Mouse (Mus musculus) kidney, embryonic 14.5 days (tissue): ENCODE data around the gene Rdh19. TPM values are rescaled to one million over a fixed set of nuclear protein-coding genes. Genes with fewer than 3 reads are reported as not detected.
A peak's percentile ranks its signal among the peaks of the same experiment; 100 is the strongest.
"Not testable (repeated sequence)": the region's sequence is repeated elsewhere in the genome, so short reads cannot be mapped to it uniquely, and the experiment has no call there.

Experiments
- ATAC-seq: fragments of 200-750 bp; cut with Nextera tagmentation; 2 replicates; pipeline ENCODE4 v1.8.0; 2017; ENCODE audit warnings: moderate number of reproducible peaks, mild to moderate bottlenecking, moderate TSS enrichment, moderate library complexity; ENCODE audit not compliant: low FRiP score, low TSS enrichment
- H3K27ac ChIP-seq: fragments of 300-500 bp; sonication (generic); 2 replicates; pipeline ENCODE4 v1.5.1; 2014; ENCODE audit warnings: low read depth, mild to moderate bottlenecking, low read length, moderate library complexity, mixed read lengths
- H3K27me3 ChIP-seq: fragments of 300-500 bp; sonication (generic); 2 replicates; pipeline ENCODE4 v1.6.1; 2014; ENCODE audit warnings: mild to moderate bottlenecking, low read length; ENCODE audit not compliant: control insufficient read depth, insufficient read depth
- H3K36me3 ChIP-seq: fragments of 300-500 bp; sonication (generic); 2 replicates; pipeline ENCODE4 v1.6.1; 2014; ENCODE audit warnings: low read length, mixed read lengths; ENCODE audit not compliant: control insufficient read depth, insufficient read depth
- H3K4me1 ChIP-seq: fragments of 300-500 bp; sonication (generic); 2 replicates; pipeline ENCODE4 v1.6.1; 2014; ENCODE audit warnings: low read length, mixed read lengths; ENCODE audit not compliant: control insufficient read depth, insufficient read depth
- H3K4me2 ChIP-seq: fragments of 300-500 bp; sonication (generic); replicated peaks from 2 replicates; pipeline ENCODE4 v1.6.1; 2014; ENCODE audit warnings: low read depth, mild to moderate bottlenecking, low read length
- H3K4me3 ChIP-seq: fragments of 300-500 bp; sonication (generic); 2 replicates; pipeline ENCODE4 v1.5.1; 2014; ENCODE audit warnings: mild to moderate bottlenecking, low read length
- H3K9ac ChIP-seq: fragments of 300-500 bp; sonication (generic); 2 replicates; pipeline ENCODE4 v1.6.1; 2014; ENCODE audit warnings: low read depth, mild to moderate bottlenecking, low read length, moderate library complexity
- H3K9me3 ChIP-seq: fragments of 300-500 bp; sonication (generic); 2 replicates; pipeline ENCODE4 v1.6.1; 2016; ENCODE audit warnings: low read length; ENCODE audit not compliant: control insufficient read depth
- WGBS: fragments of 180-500 bp; shearing (Covaris S2); extraction: QIAGEN DNeasy Blood & Tissue Kit; methylation state at CpG from one replicate; pipeline ENCODE4 v1.1.7; 2014; 5-methylcytosine and 5-hydroxymethylcytosine counted together
- polyA plus RNA-seq: library from polyadenylated mRNA; unstranded; fragments of >200 nt; fragmentation: Nextera tagmentation; extraction: Ambion mirVana; gene quantifications from 2 replicates; pipeline ENCODE4 v1.2.1, GENCODE M21; 2014

The Rdh19 gene
- polyA plus RNA-seq, 1 experiment from 2014 or later = not detected

DNA sequence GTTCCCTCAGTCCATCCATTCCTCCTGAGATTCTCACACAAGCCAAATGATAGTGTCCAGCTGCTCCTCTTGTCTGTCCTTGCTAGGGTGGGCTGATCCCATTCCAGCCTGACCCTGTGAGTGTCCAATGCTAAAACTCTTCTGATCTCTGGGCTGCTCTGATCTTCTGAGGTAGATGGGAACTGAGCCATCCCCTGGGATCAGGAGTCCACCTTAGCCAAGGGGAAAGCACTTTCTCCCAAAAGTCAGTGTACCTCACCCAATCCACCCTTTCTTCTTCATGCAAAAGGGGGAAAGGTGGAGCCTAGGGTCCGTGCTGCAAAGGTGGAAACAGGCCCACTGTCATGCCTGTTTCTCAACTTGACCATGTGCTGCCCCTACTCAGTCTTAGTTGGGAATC lies 41.8 kb downstream of the Rdh19 start:
- no peaks in the 10 kb centered on the region for H3K4me1 ChIP-seq
- WGBS = 75% methylated on average over 1 of the region's 1 CpGs
- H3K4me2 ChIP-seq = no peak overlapping the region

DNA sequence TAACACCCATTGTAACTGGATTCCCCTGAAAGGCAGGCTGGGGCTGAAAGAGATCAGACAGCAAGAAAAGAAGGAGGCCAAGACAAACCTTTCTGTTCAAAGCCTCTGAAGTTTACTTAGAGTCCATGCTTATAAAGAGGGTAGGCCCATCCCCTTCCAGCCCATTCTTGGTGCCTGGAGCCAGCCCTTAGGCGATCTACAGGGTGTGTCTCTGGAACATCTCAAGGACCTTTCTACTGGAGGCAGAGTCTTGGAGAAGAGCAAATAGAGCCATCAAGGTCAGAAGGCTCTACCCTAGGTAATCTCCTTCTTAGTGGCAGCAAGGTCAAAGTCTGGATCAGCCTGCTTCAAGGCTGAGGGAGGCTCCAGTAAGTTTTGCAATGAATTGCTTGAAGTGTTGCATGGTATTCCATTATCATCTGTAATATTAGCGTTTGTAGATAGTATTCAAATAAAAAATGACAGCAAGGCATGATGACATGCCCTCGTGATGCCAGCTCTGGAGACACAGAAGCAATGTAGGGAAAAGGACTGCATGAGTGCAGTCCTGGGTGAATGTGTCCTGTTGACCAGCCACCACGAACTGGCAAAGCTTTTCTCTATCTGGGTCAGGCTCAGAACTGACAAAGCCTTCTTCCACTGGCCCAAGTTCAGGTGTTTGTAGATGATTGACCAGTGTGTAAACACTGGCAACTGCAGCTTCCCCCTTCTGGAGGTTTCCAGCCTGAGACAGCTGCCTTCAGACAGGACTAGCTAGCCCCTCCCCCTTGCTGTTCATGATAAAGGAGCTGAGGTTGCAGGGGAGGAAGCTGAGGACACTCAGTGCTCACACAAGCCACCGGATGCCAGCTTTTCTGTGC lies 43.7 kb downstream of the Rdh19 start:
- not testable (repeated sequence) for H3K4me3 ChIP-seq, H3K27me3 ChIP-seq, H3K4me1 ChIP-seq, H3K9ac ChIP-seq, H3K9me3 ChIP-seq, H3K36me3 ChIP-seq, H3K27ac ChIP-seq, H3K4me2 ChIP-seq
- 63% methylated on average over 5 of the region's 5 CpGs for WGBS
- ATAC-seq = peak; percentile 68; the same call in 1 of the 2 replicates

More for the DNA sequence above, 41.8 kb downstream of the Rdh19 start:
- Histone ChIP-seq H3K9me3 (no peaks in the 10 kb centered on the region), H3K27ac (no peak overlapping the region), H3K4me3 (no peak overlapping the region), H3K9ac (no peak overlapping the region), H3K27me3 (no peaks in the 10 kb centered on the region), H3K36me3 (no peaks in the 10 kb centered on the region)
- no peak for ATAC-seq

DNA sequence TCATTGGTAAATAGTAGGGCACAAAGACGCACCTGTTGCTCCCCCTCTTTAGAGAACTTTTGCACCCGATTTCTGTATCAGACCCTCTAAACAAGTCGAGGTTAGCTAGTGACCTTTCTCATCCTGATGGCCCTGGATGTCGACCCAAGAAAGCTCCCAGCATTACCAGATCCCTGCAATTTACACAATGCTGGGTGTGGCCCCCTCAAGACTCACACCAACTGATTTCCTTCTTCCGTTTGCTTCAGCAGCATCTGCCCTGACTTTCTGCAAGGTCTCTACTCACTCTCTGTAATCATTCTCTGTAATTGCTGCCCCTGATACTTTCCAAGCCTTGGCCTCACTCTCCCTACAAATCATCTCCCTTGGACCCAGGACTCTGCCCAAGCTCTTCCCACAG lies 47.0 kb downstream of the Rdh19 start:
- Histone ChIP-seq H3K4me2 (no peak overlapping the region), H3K4me1 (no peaks in the 10 kb centered on the region), H3K27me3 (no peaks in the 10 kb centered on the region), H3K27ac (no peak overlapping the region), H3K36me3 (no peaks in the 10 kb centered on the region), H3K9ac (no peak overlapping the region), H3K4me3 (no peak overlapping the region), H3K9me3 (no peaks in the 10 kb centered on the region)
- no peak for ATAC-seq
- 75% methylated on average over 5 of the region's 5 CpGs for WGBS

DNA sequence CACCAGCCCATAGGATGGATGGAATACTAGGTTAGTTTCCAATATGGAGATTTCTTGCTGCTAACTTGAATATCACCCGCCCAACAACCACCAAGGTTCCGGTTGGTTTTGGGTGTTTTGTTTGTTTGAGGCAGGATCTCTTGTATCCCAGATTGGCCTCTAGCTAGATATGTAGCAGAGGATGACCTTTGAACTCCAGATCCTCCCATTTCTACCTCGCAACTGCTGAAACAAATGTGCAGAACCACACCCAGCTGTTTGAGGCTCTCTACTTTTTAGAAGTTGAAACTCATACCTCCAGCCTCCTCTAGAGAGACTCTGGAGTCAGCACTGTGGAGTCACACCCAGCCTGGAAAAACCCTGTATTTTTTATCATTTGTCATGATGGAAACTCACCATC lies 47.8 kb downstream of the Rdh19 start:
- Histone ChIP-seq H3K9ac (no peak overlapping the region), H3K4me1 (no peaks in the 10 kb centered on the region), H3K9me3 (no peaks in the 10 kb centered on the region), H3K4me2 (no peak overlapping the region), H3K4me3 (no peak overlapping the region), H3K27ac (no peak overlapping the region), H3K27me3 (no peaks in the 10 kb centered on the region), H3K36me3 (no peaks in the 10 kb centered on the region)
- 78% methylated on average over 3 of the region's 3 CpGs for WGBS
- no peak for ATAC-seq

DNA sequence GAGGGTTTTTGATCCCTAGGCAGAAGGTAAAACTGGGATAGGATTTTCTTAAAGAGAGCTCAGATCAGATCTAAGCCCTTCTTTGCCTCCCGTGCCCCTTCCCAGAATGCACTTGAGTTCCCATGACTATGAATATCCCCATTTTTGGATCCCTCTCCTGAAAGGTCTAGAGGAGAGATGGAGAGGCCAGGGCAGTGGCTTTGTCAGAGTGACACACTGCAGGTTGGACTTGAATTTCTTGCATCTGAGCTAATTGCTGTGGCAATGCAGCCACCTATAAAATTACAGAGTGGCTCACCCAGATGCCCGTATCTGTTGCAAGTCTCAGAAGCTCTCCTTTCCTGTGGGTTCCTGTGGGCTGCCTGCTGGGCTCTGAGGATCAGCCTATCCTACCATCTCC lies 48.5 kb downstream of the Rdh19 start, which contains the start of gene Sdr9c7:
Sdr9c7 (plus strand) TSS at position 301 of the 400 bp plus-strand sequence.
- no peaks in the 10 kb centered on the region for H3K9me3 ChIP-seq
- H3K9ac ChIP-seq = no peak within 1 kb of the TSS
- ATAC-seq = no peak
- no peaks in the 10 kb centered on the region for H3K36me3 ChIP-seq
- no peaks in the 10 kb centered on the region for H3K27me3 ChIP-seq
- H3K4me3 ChIP-seq = no peak within 1 kb of the TSS
- no peak within 1 kb of the TSS for H3K4me2 ChIP-seq
- no peaks in the 10 kb centered on the region for H3K4me1 ChIP-seq
- no peak within 1 kb of the TSS for H3K27ac ChIP-seq
- WGBS = 81% methylated on average over 2 of the region's 2 CpGs

DNA sequence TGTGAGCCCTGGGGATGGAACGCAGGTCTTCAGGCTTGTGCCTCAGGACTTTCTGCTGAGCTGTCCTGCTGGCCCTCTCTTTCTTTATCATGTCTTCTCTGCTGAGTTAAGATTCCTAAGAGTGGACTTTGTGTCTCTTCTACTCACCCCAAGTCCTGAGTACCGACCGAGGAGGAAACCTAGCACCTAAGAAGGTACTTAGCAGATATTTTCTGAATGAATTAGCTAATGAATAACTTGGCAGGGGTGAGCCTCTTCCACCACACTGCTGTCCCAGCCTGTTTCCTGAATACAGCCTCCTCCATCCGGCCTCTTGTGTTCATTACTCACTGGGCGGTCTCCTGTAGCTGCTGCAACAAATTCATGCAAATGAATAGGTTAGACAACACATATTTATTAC lies 50.1 kb downstream of the Rdh19 start:
- no peaks in the 10 kb centered on the region for H3K9me3 ChIP-seq
- H3K27ac ChIP-seq = no peak overlapping the region
- 69% methylated on average over 5 of the region's 5 CpGs for WGBS
- H3K27me3 ChIP-seq = no peaks in the 10 kb centered on the region
- no peak overlapping the region for H3K4me3 ChIP-seq
- H3K9ac ChIP-seq = no peak overlapping the region
- no peak for ATAC-seq
- no peak overlapping the region for H3K4me2 ChIP-seq
- H3K36me3 ChIP-seq = no peaks in the 10 kb centered on the region
- no peaks in the 10 kb centered on the region for H3K4me1 ChIP-seq

DNA sequence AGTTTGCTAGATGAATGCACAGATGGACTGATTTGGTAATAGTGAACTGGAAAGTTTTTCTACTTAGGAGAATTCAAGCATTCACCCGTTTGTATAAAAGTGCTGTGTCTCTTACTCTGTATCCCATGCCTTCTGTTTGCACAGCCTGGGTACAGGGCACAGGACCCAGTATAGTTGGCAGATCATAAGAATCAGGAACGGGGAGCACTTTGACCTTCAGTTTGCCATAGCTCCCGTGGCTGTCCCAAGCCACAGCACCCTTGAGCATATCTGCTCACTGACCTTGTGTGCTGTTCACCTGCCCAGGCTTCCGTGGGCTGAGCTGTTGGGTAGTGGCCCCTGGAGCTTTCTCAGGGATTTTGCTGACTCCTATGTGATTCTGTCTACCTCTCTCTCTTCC lies 52.0 kb downstream of the Rdh19 start:
- no peak overlapping the region for H3K4me3 ChIP-seq
- no peaks in the 10 kb centered on the region for H3K36me3 ChIP-seq
- no peak for ATAC-seq
- H3K9ac ChIP-seq = no peak overlapping the region
- no peak overlapping the region for H3K27ac ChIP-seq
- H3K4me1 ChIP-seq = no peaks in the 10 kb centered on the region
- H3K4me2 ChIP-seq = no peak overlapping the region
- no peaks in the 10 kb centered on the region for H3K9me3 ChIP-seq
- 81% methylated on average over 4 of the region's 4 CpGs for WGBS
- no peaks in the 10 kb centered on the region for H3K27me3 ChIP-seq

DNA sequence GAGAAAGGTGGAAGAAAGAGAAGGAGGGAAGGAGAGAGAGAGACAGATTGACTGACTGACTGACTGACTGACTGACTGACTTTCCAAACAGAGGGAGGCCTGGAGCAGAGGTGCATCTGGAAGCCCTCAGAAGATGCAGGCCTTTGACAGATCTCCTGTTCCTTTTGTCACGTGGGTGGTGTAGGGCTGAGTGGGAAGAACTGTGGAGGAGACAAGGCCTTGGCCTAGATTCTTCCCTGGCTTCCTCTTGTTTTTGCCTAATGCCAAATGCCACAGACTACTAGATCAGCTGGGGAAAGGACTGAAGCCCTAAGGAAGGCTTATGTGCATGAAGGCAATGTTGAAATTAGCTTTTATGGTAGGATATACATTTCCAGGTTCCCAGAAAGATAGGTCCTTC lies 53.4 kb downstream of the Rdh19 start:
- no peak for ATAC-seq
- Histone ChIP-seq H3K4me2 (no peak overlapping the region), H3K27ac (no peak overlapping the region), H3K9ac (no peak overlapping the region), H3K9me3 (no peaks in the 10 kb centered on the region), H3K4me3 (no peak overlapping the region), H3K4me1 (no peaks in the 10 kb centered on the region), H3K27me3 (no peaks in the 10 kb centered on the region), H3K36me3 (no peaks in the 10 kb centered on the region)
- WGBS = 55% methylated on average over 1 of the region's 1 CpGs

DNA sequence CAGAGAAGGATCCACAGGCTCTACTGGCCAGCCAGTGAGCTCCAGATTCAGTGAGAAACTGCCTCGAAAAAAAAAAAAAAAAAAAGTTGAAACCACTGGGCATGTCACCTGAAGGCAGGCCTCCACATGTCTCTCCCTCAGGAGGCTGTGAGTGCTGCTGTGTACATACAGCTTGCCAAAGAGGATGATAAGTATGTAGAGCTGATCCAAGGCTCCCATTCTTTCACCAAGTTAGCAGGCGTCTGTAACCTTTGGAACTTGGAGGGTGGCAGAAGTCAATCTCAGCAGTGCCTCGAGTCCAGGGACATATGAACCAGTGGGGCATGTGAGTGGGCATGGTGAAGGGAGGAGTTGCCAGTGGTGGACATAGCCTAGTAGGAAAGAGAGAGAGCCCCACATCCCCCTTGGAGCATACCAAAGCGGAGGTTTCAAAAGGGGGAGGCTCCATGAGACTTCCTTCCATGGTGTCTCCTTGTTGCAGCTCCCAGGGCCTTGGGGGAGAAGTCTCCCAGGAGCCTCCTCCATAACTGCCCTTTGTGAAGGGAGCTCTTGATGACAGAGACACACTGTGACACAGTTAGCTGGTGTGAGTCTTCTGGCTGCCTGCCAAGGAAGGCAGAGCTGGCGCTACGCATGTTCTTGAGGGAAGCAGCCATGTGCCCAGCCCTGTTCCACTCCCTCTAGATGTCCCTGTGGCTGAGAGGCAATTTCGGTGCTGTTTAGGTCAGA lies 55.2 kb downstream of the Rdh19 start:
- 0 out of 2 replicates have a peak, but pooled peaks have one; percentile 12 for ATAC-seq
- Histone ChIP-seq H3K27ac (no peak overlapping the region), H3K36me3 (no peaks in the 10 kb centered on the region), H3K4me2 (no peak overlapping the region), H3K9me3 (no peaks in the 10 kb centered on the region), H3K4me3 (no peak overlapping the region), H3K9ac (no peak overlapping the region), H3K4me1 (no peaks in the 10 kb centered on the region), H3K27me3 (no peaks in the 10 kb centered on the region)
- 70% methylated on average over 7 of the region's 7 CpGs for WGBS
